Mouse (Mus musculus): ENCODE data around the gene Zcchc18. TPM values are rescaled to one million over a fixed set of nuclear protein-coding genes. Genes with fewer than 3 reads are reported as not detected.

The Zcchc18 gene
- total RNA-seq (2023): 4.9 TPM

GRCm38 (mm10) chrX:136992978-136993547 lies at the start of gene Zcchc18:
Zcchc18 (plus strand) TSS chrX:136993155.

GRCm38 (mm10) chrX:136975397-136975796 lies 17.6 kb upstream of the Zcchc18 start, which contains the start of gene Tmsb15b2:
Tmsb15b2 (minus strand) TSS chrX:136975497.

GRCm38 (mm10) chrX:136976424-136977084 lies 16.4 kb upstream of the Zcchc18 start, which contains the start of the genes Tmsb15l and Tmsb15b1:
Tmsb15l (minus strand) TSS chrX:136976869.
Tmsb15b1 (minus strand) TSS chrX:136976874.

GRCm38 (mm10) chrX:137038000-137038483 lies 45.1 kb downstream of the Zcchc18 start, which contains the start of gene Slc25a53:
Slc25a53 (minus strand) TSS chrX:137038302.

Other genes starting within 250 kb of the Zcchc18 start
- 147 TPM for gene Morf4l2, start 249.5 kb upstream of the Zcchc18 start, total RNA-seq (2023)
- not detected for gene Glra4, start 213.0 kb upstream of the Zcchc18 start, total RNA-seq (2023)
- gene Plp1, start 170.5 kb upstream of the Zcchc18 start, total RNA-seq (2023): 4.7 TPM
- not detected for gene Rab9b, start 124.4 kb upstream of the Zcchc18 start, total RNA-seq (2023)
- gene H2bfm, start 65.8 kb upstream of the Zcchc18 start, total RNA-seq (2023): not detected
- 33.4 TPM for gene Tmsb15b2, start 17.7 kb upstream of the Zcchc18 start, total RNA-seq (2023)
- gene Tmsb15l, start 16.3 kb upstream of the Zcchc18 start, total RNA-seq (2023): not detected
- 9.3 TPM for gene Tmsb15b1, start 16.3 kb upstream of the Zcchc18 start, total RNA-seq (2023)
- 35.6 TPM for gene Slc25a53, start 45.1 kb downstream of the Zcchc18 start, total RNA-seq (2023)
- 7.4 TPM for gene Fam199x, start 56.4 kb downstream of the Zcchc18 start, total RNA-seq (2023)
- not detected for gene Esx1, start 128.9 kb downstream of the Zcchc18 start, total RNA-seq (2023)